Mouse (Mus musculus) forebrain, embryonic 10.5 days (tissue): Measurements from ENCODE around the gene Slc2a9. TPM values are rescaled to one million over a fixed set of nuclear protein-coding genes. Genes with fewer than 3 reads are reported as not detected.

Experiments
- DNase-seq: peaks from one replicate; pipeline ENCODE4 v3.0.0-alpha.2; 2017; ENCODE audit warnings: low spot score; ENCODE audit errors: extremely low spot score
- H3K27ac ChIP-seq: fragments of 300-500 bp; sonication (generic); 2 replicates; pipeline ENCODE4 v1.5.1; 2016; ENCODE audit warnings: mild to moderate bottlenecking
- H3K27me3 ChIP-seq: fragments of 300-500 bp; sonication (generic); 2 replicates; pipeline ENCODE4 v1.6.1; 2016; ENCODE audit warnings: mild to moderate bottlenecking; ENCODE audit not compliant: poor library complexity, severe bottlenecking
- H3K36me3 ChIP-seq: fragments of 300-500 bp; sonication (generic); replicated peaks from 2 replicates; pipeline ENCODE4 v1.6.1; 2016; ENCODE audit warnings: mild to moderate bottlenecking, moderate library complexity
- H3K4me1 ChIP-seq: fragments of 300-500 bp; sonication (generic); 2 replicates; pipeline ENCODE4 v1.6.1; 2016
- H3K4me3 ChIP-seq: fragments of 300-500 bp; sonication (generic); 2 replicates; pipeline ENCODE4 v1.5.1; 2016; ENCODE audit warnings: mild to moderate bottlenecking, moderate library complexity
- H3K9me3 ChIP-seq: fragments of 300-500 bp; sonication (generic); 2 replicates; pipeline ENCODE4 v1.6.1; 2016; ENCODE audit warnings: mild to moderate bottlenecking, moderate library complexity
- WGBS: fragments of 180-500 bp; shearing (Covaris S2); methylation state at CpG from one replicate; pipeline ENCODE4 v1.1.7; 2016; 5-methylcytosine and 5-hydroxymethylcytosine counted together
- polyA plus RNA-seq: library from polyadenylated mRNA; unstranded; fragments of >200 nt; fragmentation: Nextera tagmentation; extraction: Ambion mirVana; gene quantifications from 2 replicates; pipeline ENCODE4 v1.2.1, GENCODE M21; 2016

The Slc2a9 gene
- polyA plus RNA-seq, 1 experiment from 2014 or later = 0.47 TPM

GRCm38 (mm10) chr5:38333381-38333780 is 169.6 kb downstream of the Slc2a9 start:
- no peaks in the 10 kb centered on the region for H3K36me3 ChIP-seq
- H3K4me3 ChIP-seq = no peak overlapping the region
- 85% methylated on average over 4 of the region's 4 CpGs for WGBS

GRCm38 (mm10) chr5:38318966-38319786 is 183.8 kb downstream of the Slc2a9 start, which contains the start of gene Drd5:
Gene Drd5 (plus strand): TSS chr5:38319367.
- no peak for DNase-seq
- peaks cover 11% of the 10 kb centered on the region for H3K4me1 ChIP-seq
- peak within 1 kb of the TSS; percentile 59 for H3K4me3 ChIP-seq
- WGBS = 2% methylated on average over 67 of the region's 67 CpGs
- no peaks in the 10 kb centered on the region for H3K9me3 ChIP-seq
- H3K27me3 ChIP-seq = peaks cover 71% of the 10 kb centered on the region
- H3K27ac ChIP-seq = no peak within 1 kb of the TSS
- H3K36me3 ChIP-seq = no peaks in the 10 kb centered on the region

More at GRCm38 (mm10) chr5:38333381-38333780, 169.6 kb downstream of the Slc2a9 start:
- no peaks in the 10 kb centered on the region for H3K9me3 ChIP-seq
- no peak overlapping the region for H3K27ac ChIP-seq
- no peaks in the 10 kb centered on the region for H3K27me3 ChIP-seq
- H3K4me1 ChIP-seq = no peaks in the 10 kb centered on the region
- no peak for DNase-seq

- peaks cover 20% of the 10 kb centered on the region for H3K27me3 ChIP-seq
- no peaks in the 10 kb centered on the region for H3K36me3 ChIP-seq
- 82% methylated on average over 3 of the region's 3 CpGs for WGBS
- H3K4me1 ChIP-seq = peaks cover 5% of the 10 kb centered on the region
- no peak overlapping the region for H3K27ac ChIP-seq
- no peak overlapping the region for H3K4me3 ChIP-seq
- no peak for DNase-seq
- 0 out of 2 replicates have a peak, but pooled peaks cover 3% of the 10 kb centered on the region for H3K9me3 ChIP-seq
Measured at GRCm38 (mm10) chr5:38309795-38310194, 193.1 kb downstream of the Slc2a9 start.

- H3K27ac ChIP-seq = no peak overlapping the region
- no peak overlapping the region for H3K4me3 ChIP-seq
- H3K9me3 ChIP-seq = 0 out of 2 replicates have a peak, but pooled peaks cover 3% of the 10 kb centered on the region
- H3K36me3 ChIP-seq = no peaks in the 10 kb centered on the region
- WGBS = 55% methylated on average over 5 of the region's 5 CpGs
- peaks cover 5% of the 10 kb centered on the region for H3K4me1 ChIP-seq
- peaks cover 20% of the 10 kb centered on the region for H3K27me3 ChIP-seq
- peak; percentile 51 for DNase-seq
Measured at GRCm38 (mm10) chr5:38308873-38309272, 194.1 kb downstream of the Slc2a9 start.

GRCm38 (mm10) chr5:38307255-38308101 is 195.5 kb downstream of the Slc2a9 start:
- WGBS = 9% methylated on average over 26 of the region's 26 CpGs
- no peaks in the 10 kb centered on the region for H3K36me3 ChIP-seq
- peaks cover 20% of the 10 kb centered on the region for H3K27me3 ChIP-seq
- peaks cover 8% of the 10 kb centered on the region for H3K4me1 ChIP-seq
- peak overlapping the region; percentile 62; the same call in 1 of the 2 replicates for H3K27ac ChIP-seq
- H3K4me3 ChIP-seq = peak overlapping the region; percentile 49
- no peaks in the 10 kb centered on the region for H3K9me3 ChIP-seq
- DNase-seq = peak; percentile 87

GRCm38 (mm10) chr5:38305241-38305640 is 197.7 kb downstream of the Slc2a9 start:
- no peak for DNase-seq
- H3K36me3 ChIP-seq = no peaks in the 10 kb centered on the region
- peaks cover 20% of the 10 kb centered on the region for H3K27me3 ChIP-seq
- H3K4me1 ChIP-seq = peaks cover 8% of the 10 kb centered on the region
- 83% methylated on average over 2 of the region's 2 CpGs for WGBS
- no peak overlapping the region for H3K4me3 ChIP-seq
- H3K9me3 ChIP-seq = no peaks in the 10 kb centered on the region
- no peak overlapping the region for H3K27ac ChIP-seq

- Histone ChIP-seq H3K27ac (no peak overlapping the region), H3K4me1 (peaks cover 3% of the 10 kb centered on the region; the same call in 1 of the 2 replicates), H3K36me3 (no peaks in the 10 kb centered on the region), H3K4me3 (no peak overlapping the region), H3K27me3 (no peaks in the 10 kb centered on the region), H3K9me3 (no peaks in the 10 kb centered on the region)
- no peak for DNase-seq
- 41% methylated on average over 12 of the region's 12 CpGs for WGBS
Measured at GRCm38 (mm10) chr5:38302651-38303050, 200.3 kb downstream of the Slc2a9 start.

- Histone ChIP-seq H3K36me3 (no peaks in the 10 kb centered on the region), H3K4me3 (no peak overlapping the region), H3K27me3 (no peaks in the 10 kb centered on the region), H3K9me3 (no peaks in the 10 kb centered on the region), H3K4me1 (peaks cover 3% of the 10 kb centered on the region; the same call in 1 of the 2 replicates), H3K27ac (no peak overlapping the region)
- 91% methylated on average over 12 of the region's 12 CpGs for WGBS
- DNase-seq = no peak
Measured at GRCm38 (mm10) chr5:38301761-38302411, 201.1 kb downstream of the Slc2a9 start.

Other genes starting within 250 kb of the Slc2a9 start
- gene Tmem128, start 243.0 kb downstream of the Slc2a9 start, polyA plus RNA-seq = 75.5 and 79.5 TPM in 2 replicates
- 0.04 TPM in 1 of 2 replicates, not detected in the other for gene Otop1, start 227.2 kb downstream of the Slc2a9 start, polyA plus RNA-seq
- gene Drd5, start 183.8 kb downstream of the Slc2a9 start, polyA plus RNA-seq = 0.05 TPM in 1 of 2 replicates, not detected in the other
- gene Wdr1, start 60.1 kb upstream of the Slc2a9 start, polyA plus RNA-seq = 171 and 173 TPM in 2 replicates
- 42.0 and 43.4 TPM in 2 replicates for gene Zfp518b, start 181.7 kb upstream of the Slc2a9 start, polyA plus RNA-seq